Mouse (Mus musculus) erythroid progenitor cell, adult 5-6 weeks (primary cell): ENCODE data around the gene Herpud1. TPM values are rescaled to one million over a fixed set of nuclear protein-coding genes. Genes with fewer than 3 reads are reported as not detected.
A peak's percentile ranks its signal among the peaks of the same experiment; 100 is the strongest.
"Not testable (repeated sequence)": the region's sequence is repeated elsewhere in the genome, so short reads cannot be mapped to it uniquely, and the experiment has no call there.

Experiments used
- ATAC-seq: replicated peaks from 2 replicates; pipeline ENCODE4 v1.8.0; 2016; ENCODE audit warnings: moderate number of reproducible peaks, mild to moderate bottlenecking, moderate TSS enrichment, inconsistent platforms; ENCODE audit not compliant: poor library complexity, low FRiP score, severe bottlenecking
- total RNA-seq, 2 experiments: library from RNA; stranded (forward) in 1 of 2; stranded (reverse) in 1 of 2; fragments of 150-400 nt in 1 of 2; fragments of 186-747, 209-891 nt in 1 of 2; gene quantifications; 2 replicates each; pipeline versions ENCODE4 v1.2.3 to v1.2.4; 2015 to 2017; ENCODE audit warnings: low replicate concordance in 2 of 2

Herpud1 gene
- total RNA-seq, 2 experiments from 2014 or later = 27.3 to 54.1 TPM

DNA sequence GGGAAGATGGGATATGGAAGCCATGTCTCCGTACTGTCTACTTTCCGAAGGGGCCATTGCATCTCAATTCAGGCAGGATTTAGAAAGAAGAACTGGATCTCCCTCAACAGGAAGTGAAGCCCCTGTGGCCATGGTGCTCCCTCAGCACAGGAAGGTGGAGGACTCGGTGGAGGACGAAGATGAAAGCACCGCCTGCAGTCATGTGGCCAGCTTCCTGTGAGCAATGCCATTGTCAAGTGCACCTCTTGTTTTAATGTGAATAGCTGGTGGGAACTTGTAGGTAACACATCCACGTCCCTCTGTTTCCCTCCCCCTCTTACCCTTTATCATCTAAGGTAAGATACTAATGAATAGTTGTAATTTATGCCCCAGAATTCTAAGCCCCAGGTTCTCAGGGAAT, 12.3 kb downstream of the Herpud1 start:
- no peak for ATAC-seq

DNA sequence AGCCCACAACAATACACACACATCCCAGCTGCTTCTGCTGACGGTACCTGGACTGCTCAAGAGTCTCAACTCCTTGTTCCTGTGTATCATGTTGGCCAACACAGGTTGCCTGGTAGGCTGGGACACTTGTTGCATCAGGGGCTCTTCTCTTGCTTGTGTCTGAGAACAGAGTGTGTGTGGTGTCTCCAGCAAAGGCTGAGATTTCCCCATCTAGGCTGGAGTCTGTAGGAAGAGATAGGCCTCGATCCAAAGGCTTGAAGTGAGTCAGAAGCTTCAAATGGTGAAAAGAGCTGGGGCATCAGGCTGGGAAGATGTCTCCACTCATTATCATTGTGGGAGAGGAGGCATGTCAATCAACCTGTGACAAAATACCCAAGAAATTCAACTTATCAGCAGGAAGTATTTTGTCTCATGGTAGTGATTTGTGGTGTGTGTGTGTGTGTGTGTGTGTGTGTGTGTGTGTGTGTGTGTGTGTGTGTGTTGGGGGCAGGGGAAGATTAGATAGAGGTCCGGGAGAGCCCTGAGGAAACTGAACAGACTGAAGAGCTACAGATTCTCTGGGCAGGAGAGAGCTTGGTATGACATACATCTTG, 13.2 kb downstream of the Herpud1 start:
- no peak for ATAC-seq

DNA sequence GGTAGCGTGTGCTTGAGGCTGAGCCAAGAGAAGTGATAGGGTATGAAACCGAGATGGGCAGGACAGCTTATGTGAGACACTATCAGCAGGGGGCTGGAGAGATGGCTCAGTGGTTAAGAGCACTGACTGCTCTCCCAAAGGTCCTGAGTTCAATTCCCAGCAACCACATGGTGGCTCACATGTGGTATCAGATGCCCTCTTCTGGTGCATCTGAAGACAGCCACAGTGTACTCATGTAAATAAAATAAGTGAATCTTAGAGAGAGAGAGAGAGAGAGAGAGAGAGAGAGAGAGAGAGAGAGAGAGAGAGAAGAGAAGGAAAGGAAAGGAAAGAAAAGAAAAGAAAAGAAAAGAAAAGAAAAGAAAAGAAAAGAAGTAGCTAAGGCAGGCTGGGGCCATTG, 13.7 kb downstream of the Herpud1 start:
- ATAC-seq = not testable (repeated sequence)

- no peak for ATAC-seq
These were observed 22.3 kb downstream of the Herpud1 start for GRCm38 (mm10) chr8:94408443-94409080.

DNA sequence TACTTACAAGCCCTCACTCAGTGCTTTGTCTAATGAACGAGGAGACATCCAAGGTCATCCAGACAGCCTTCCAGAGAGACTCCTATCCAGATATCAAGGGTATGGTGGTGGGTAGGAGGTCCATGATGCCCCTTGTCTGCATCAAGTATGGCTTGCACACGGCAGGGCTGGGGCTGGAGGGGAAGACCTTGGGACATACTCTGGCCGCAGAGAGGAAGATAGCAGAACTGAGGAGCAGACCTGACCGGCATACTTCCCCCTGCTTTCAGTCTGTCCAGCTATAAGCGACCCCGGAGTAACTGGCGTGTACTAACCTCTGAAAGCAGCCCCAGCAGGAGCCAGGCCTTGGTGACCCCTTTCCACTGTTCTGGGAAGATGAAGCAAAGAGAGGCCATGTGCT, 23.3 kb downstream of the Herpud1 start:
- no peak for ATAC-seq

- ATAC-seq = no peak
These were observed 26.3 kb downstream of the Herpud1 start for GRCm38 (mm10) chr8:94412518-94412917.

DNA sequence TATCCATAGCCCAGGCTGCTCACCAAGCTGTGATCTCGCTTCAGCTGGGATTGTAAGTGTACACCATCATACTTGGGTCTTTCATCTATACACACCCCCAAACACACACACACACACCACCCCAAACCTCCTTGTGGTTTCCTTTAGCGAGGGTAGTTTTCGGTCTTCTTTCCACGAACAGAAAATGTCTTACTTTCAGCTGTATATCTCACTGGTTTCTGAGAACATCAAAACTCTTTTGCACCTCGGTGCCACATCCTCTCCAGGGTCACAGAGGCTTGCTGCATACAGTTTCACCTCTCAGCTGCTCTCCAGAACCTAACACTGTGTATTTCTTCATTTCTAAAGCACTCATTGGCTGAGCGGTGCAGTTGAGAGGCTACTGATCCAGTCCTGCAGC, 27.3 kb downstream of the Herpud1 start:
- ATAC-seq = no peak

DNA sequence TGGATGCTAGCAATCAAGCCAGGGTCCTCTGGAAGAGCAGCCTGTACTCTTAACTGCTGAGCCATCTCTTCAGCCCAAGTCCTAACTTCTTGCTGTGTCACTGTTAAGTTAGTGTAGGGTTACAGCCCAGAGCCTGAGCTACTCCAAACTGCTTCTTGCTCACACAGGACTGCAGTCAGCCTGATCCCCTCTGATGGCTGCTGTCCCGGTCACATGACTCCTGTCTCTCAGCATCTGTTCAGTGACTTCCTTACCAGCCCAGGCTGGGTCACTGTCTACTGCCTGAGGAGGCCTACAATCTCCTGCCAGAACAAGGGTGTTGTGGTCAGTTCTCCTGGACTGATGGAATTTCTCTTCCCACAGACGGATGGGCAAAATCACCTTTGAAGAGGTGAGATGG, 29.0 kb downstream of the Herpud1 start:
- no peak for ATAC-seq

DNA sequence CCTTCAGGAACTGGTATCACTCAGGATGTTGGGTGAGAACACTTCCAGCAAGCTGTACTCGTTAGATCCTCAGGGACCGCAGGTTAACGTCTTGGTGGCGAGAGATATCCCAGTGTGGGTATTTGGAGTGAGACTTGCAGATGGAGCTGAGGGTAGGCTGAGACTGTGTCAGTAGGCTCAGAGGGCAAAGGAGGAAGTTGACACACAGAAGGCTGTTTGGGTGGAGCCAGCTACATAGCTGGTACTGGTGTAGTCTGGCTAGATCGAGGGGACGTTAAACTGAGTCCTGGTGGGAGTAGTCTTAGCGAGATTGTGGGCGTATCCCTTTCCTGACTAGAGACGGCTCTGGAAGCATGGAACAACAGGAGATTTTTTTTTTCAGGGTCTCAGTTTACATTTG, 31.8 kb downstream of the Herpud1 start:
- ATAC-seq = no peak

- ATAC-seq = no peak
These were observed 36.0 kb downstream of the Herpud1 start for GRCm38 (mm10) chr8:94422270-94422669.

DNA sequence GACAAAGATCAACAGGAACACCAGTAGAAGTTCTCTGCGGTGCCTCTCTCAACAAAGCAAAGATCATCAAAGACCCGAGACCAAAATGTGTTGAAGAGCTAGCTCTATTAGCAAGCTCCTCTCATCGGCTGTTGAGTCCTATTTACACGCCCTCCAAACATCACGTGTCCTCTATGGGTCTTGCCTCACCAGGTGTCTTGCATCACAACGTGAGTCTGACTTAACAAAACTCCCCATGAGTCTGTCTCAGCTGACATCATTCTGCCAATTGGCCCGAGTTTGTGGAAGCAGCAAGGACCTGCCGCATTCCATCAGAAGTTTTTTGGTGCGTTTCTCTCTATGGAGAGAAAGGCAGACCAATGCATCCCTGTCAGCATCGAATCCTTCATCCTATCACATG, 41.7 kb downstream of the Herpud1 start:
- ATAC-seq = no peak

GRCm38 (mm10) chr8:94428420-94428819, 42.2 kb downstream of the Herpud1 start:
- no peak for ATAC-seq

DNA sequence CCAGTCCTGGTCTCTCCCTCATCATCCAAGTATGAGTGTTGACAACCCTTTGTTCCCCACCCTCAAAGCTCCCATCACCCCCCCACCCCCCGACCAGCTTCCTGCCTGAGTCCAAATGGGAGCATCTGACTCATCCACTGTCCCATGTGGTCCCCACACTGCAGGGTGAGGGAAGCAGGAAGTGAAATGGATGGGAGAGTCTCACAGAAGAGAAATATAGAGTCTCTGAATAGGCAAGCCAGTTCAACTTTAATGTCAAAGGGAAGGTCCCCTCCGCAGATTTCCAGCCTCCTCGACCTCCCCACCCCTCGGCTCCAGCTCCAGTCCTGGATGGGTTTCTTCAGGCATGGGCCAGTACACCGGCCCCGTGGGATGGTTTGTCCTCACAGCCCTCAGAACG, 43.1 kb downstream of the Herpud1 start:
- no peak for ATAC-seq

DNA sequence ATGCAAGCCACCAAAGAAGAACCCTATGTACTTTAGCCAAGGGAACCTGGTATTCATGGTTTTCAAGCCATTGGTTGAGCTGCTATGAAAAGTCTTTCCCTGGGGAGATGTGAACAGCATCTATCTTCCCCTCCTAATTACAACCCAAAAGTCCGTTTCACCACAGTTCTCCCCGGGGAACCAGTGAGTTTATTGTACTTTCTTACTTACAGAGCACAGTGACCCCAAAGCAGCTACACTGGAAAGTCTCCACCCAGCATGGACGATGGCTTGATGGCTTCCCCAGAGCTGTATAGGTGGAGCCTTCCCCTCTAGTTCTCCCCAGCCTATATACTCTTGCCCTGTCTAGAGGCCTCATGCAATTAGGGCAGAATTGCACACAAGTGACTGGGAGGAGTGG, 46.0 kb downstream of the Herpud1 start:
- no peak for ATAC-seq

DNA sequence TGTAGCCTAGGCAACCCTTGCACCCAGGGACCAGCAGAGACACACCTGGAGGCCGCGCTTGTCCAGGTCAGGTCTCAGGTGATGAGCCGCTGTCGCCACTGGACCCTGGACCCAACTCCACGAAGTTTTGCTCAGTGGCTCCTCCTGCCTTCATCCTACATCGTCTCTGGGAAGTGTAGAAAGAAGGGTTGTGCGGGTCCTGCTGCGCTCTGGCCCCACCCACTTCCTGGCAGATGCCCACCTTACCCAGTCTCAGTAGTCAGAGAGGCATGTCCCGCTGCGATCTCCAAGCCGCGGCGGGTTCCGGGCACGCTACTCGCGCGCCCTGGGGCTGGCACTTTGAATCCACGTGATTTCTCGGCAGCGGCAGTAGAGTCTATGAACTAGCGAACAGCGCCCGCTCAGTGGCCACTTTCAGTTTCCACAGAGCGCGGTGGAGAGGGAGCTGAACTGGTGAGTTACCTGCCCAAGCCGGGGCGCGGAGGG, 47.8 kb downstream of the Herpud1 start, which contains the start of gene Nlrc5:
Gene Nlrc5, plus strand, starts transcription at position 376 of the 486 bp plus-strand sequence.
- peak; percentile 66 for ATAC-seq

DNA sequence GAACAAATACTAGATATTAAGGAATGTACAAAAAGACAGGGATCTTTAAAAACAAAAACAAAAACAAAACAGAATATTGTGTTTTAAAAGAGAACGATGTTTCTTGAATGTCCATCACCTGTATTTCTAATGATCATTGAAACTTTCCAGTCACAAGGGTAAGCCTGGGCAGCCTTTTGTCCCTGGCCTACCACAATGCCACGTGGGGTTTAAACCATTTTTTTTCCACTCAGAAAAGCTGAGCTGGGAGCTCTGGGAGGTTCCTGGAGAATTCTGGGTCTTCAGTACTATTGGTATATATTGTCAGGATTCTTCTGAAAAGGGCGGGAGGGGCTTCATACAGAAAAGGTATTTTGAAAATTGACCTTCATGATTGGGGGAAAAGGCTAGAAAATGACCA, 48.7 kb downstream of the Herpud1 start:
- ATAC-seq = no peak

- no peak for ATAC-seq
These were observed 49.3 kb downstream of the Herpud1 start for GRCm38 (mm10) chr8:94435397-94436111.

GRCm38 (mm10) chr8:94436112-94436572, 49.9 kb downstream of the Herpud1 start:
- no peak for ATAC-seq

- no peak for ATAC-seq
These were observed 50.7 kb downstream of the Herpud1 start for GRCm38 (mm10) chr8:94436900-94437299.

- no peak for ATAC-seq
These were observed 52.4 kb downstream of the Herpud1 start for GRCm38 (mm10) chr8:94438659-94439058.

- no peak for ATAC-seq
These were observed 53.5 kb downstream of the Herpud1 start for GRCm38 (mm10) chr8:94439691-94440090.
